Mouse (Mus musculus): ENCODE measurements around the gene Plekha1.

- TF ChIP-seq CTCF (IDR thresholded peaks at IDR 0.05 in 2 of 3, conservative IDR thresholded peaks at IDR 0.05 in 1 of 3; ENCODE audit: control insufficient read depth in 1 of 3, insufficient read depth in 1 of 3, low read depth in 2 of 3, low read length in 3 of 3, poor library complexity in 1 of 3, severe bottlenecking in 1 of 3) = no peak
- TF ChIP-seq NRF1 (IDR thresholded peaks at IDR 0.05; ENCODE audit: insufficient read depth, low read depth, low read length, poor library complexity, severe bottlenecking) = no peak
- no peak for TF ChIP-seq CHD1 (IDR thresholded peaks at IDR 0.05; ENCODE audit: low read depth, low read length)
- no peak for TF ChIP-seq NELFE (IDR thresholded peaks at IDR 0.05; ENCODE audit: low read depth, low read length)
- TF ChIP-seq USF2 (IDR thresholded peaks at IDR 0.05; ENCODE audit: borderline replicate concordance in 1 of 2, insufficient read depth in 1 of 2, low read depth in 1 of 2, low read length in 2 of 2) = no peak
- no peak for TF ChIP-seq POLR2A (IDR thresholded peaks at IDR 0.05; ENCODE audit: control insufficient read depth in 1 of 2, insufficient read depth in 1 of 2, low read depth in 1 of 2, low read length in 2 of 2, poor library complexity in 1 of 2)
- no peak for TF ChIP-seq TBP (IDR thresholded peaks at IDR 0.05; ENCODE audit: low read depth, low read length)
- TF ChIP-seq ZC3H11A (IDR thresholded peaks at IDR 0.05; ENCODE audit: low read depth, low read length) = no peak
- no peak for TF ChIP-seq POLR2AphosphoS5 (IDR thresholded peaks at IDR 0.05; ENCODE audit: borderline replicate concordance, low read depth, low read length)
- TF ChIP-seq UBTF (IDR thresholded peaks at IDR 0.05; ENCODE audit: borderline replicate concordance, insufficient read depth, low read depth, low read length) = no peak
- no peak for TF ChIP-seq EP300 (IDR thresholded peaks at IDR 0.05; ENCODE audit: low read depth in 1 of 2, low read length in 2 of 2)
These were observed 26.9 kb upstream of the Plekha1 start for GRCm38 (mm10) chr7:130838658-130839025.

Measured in MEL (cell line).